Mouse (Mus musculus): ENCODE data around the gene Ttc3. TPM values are rescaled to one million over a fixed set of nuclear protein-coding genes. Genes with fewer than 3 reads are reported as not detected.
"Not testable (repeated sequence)": the region's sequence is repeated elsewhere in the genome, so short reads cannot be mapped to it uniquely, and the experiment has no call there.

The Ttc3 gene
- polyA plus RNA-seq, 1 experiment from 2014 or later, result 152 TPM

DNA sequence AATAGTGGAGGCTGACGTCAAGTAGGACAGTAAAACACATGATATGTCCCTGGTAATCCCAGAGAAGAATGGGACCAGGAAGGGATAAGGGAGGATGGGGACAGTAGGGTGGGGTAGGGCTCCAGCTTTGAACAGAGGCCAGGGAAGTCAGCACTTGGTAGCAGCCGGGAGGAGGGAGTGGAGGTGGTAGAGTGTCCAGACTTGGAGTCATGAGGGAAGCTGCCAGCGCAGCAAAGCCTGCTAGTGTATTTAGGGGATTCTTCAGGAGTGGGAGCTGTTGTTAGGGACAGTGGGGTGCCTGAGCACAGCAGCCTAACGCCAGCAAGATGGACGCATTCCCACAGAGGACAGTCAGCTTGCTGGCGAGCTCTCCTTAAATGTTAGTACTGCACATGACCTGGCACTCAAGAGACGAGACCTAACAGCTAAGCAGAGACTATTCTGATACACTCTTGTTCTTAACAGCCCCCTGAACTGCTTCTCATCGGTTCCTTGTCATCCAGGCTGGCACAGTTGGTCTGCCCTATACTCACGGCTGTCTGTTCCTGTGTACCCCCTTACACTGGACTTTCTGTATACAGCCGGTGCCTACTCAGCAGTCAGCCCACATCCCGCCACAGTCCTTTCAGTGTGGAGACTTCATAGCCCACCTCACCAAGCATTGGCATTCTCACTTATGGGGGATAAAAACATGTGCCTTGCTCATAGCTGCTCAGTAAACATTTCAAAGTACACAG, 102.8 kb downstream of the Ttc3 start:
- Histone ChIP-seq H3K27ac (no peak overlapping the region), H3K9ac (ENCODE audit: low read depth, low read length) (no peak overlapping the region), H3K4me2 (ENCODE audit: low read length) (no peak overlapping the region), H3K4me3 (replicated peaks; ENCODE audit: low read depth, low read length) (no peak overlapping the region), H3K36me3 (ENCODE audit: insufficient read depth, low read length) (peaks cover 24% of the 10 kb centered on the region), H3K27me3 (ENCODE audit: insufficient read depth, low read length) (no peaks in the 10 kb centered on the region), H3K9me3 (replicated peaks; ENCODE audit: low read length) (no peaks in the 10 kb centered on the region), H3K4me1 (replicated peaks; ENCODE audit: insufficient read depth, low read length) (no peaks in the 10 kb centered on the region)
- no peak for TF ChIP-seq CTCF (IDR thresholded peaks at IDR 0.05; ENCODE audit: low read depth)
- DNase-seq (ENCODE audit: low spot score), result no peak
- WGBS, result 83% methylated on average over 11 of the region's 11 CpGs
- ATAC-seq (replicated peaks; ENCODE audit: low FRiP score, low read depth), result no peak

DNA sequence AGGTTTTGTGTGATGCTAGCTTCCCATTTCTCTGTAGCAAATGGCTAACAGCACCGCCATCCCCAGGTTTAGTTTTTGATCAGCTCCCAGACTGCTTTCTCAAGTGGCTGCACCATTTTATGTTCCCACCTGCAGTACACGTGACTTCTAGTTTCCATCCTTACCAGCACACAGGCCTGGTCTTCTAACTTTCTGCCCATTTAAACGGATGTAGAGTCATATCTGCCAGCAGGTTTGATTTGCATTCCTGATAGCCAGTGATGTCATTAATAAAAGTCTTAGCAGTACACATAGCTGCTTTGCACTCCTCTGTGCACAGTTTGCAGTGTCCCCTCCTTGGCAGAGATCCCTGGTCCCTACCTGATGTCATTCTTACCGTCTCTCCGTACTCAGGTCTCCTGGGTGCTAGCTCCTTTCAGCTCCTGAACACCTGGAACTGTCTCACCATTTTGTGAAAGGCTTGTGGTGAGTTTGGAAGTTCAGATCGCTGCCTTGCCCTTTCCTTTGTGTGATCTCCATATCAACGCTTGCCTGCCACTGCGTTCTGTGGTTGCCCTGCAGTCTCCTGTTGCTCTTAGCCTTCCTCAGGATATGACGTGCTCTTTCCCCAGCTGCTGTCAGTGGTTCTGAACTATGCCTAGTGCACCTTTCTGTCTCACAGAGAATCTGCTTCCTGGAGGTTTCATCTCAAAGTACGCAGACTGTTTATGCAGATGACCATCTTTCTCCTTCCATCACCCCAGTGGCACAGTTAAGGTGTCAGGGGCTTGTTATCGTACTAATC, 114.5 kb downstream of the Ttc3 start:
- Histone ChIP-seq H3K4me2 (ENCODE audit: low read length) (no peak overlapping the region), H3K9ac (ENCODE audit: low read depth, low read length) (no peak overlapping the region), H3K27ac (no peak overlapping the region), H3K9me3 (replicated peaks; ENCODE audit: low read length) (no peaks in the 10 kb centered on the region), H3K36me3 (ENCODE audit: insufficient read depth, low read length) (no peaks in the 10 kb centered on the region), H3K4me3 (replicated peaks; ENCODE audit: low read depth, low read length) (no peak overlapping the region), H3K4me1 (replicated peaks; ENCODE audit: insufficient read depth, low read length) (no peaks in the 10 kb centered on the region), H3K27me3 (ENCODE audit: insufficient read depth, low read length) (no peaks in the 10 kb centered on the region)
- 73% methylated on average over 11 of the region's 11 CpGs for WGBS
- no peak for ATAC-seq (replicated peaks; ENCODE audit: low FRiP score, low read depth)
- DNase-seq (ENCODE audit: low spot score), result no peak
- TF ChIP-seq CTCF (IDR thresholded peaks at IDR 0.05; ENCODE audit: low read depth), result no peak

DNA sequence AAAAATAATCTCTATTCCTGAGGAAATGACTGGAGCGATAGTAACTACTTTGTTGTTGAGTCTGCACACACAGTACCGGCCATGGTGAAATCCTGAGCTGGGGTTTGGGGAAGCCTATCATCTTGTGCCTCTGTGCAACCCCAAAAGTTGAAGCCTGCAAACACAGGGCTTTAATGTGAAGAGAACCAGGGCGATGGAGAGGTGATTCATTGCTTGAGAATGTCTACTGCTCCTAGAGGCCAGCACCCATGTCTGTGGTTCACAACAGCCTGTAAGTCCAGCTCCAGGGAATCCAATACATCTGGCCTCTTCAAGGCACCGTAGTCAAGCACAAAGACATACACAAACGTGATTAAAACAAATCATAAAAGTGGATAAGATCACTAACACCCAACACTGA, 116.9 kb downstream of the Ttc3 start:
- Histone ChIP-seq H3K9me3 (replicated peaks; ENCODE audit: low read length) (no peaks in the 10 kb centered on the region), H3K4me1 (replicated peaks; ENCODE audit: insufficient read depth, low read length) (no peaks in the 10 kb centered on the region), H3K4me2 (ENCODE audit: low read length) (no peak overlapping the region), H3K4me3 (replicated peaks; ENCODE audit: low read depth, low read length) (no peak overlapping the region), H3K27me3 (ENCODE audit: insufficient read depth, low read length) (no peaks in the 10 kb centered on the region), H3K36me3 (ENCODE audit: insufficient read depth, low read length) (no peaks in the 10 kb centered on the region), H3K27ac (no peak overlapping the region), H3K9ac (ENCODE audit: low read depth, low read length) (no peak overlapping the region)
- 73% methylated on average over 5 of the region's 5 CpGs for WGBS
- ATAC-seq (replicated peaks; ENCODE audit: low FRiP score, low read depth) (no peak), DNase-seq (ENCODE audit: low spot score) (no peak)
- no peak for TF ChIP-seq CTCF (IDR thresholded peaks at IDR 0.05; ENCODE audit: low read depth)

DNA sequence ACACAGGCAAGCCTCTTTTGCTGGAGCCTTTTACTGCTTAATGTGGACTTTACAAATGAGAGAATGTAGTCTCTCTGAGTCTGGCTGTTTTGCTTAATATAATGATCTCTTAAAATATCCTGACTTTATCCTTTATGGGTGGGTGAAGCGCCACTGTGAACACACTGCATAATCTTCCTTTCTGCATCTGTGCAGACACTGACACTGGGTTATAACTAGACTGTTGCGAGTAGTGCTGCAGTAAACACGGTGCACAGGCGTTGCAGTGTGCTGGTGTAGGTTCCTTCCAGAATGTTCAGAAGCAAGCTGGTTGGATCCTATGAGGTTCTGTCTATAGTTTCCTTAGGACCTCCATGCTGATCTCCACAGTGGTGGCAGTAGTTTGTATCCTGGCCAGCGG, 118.9 kb downstream of the Ttc3 start:
- Histone ChIP-seq H3K4me1 (replicated peaks; ENCODE audit: insufficient read depth, low read length) (no peaks in the 10 kb centered on the region), H3K27me3 (ENCODE audit: insufficient read depth, low read length) (no peaks in the 10 kb centered on the region), H3K27ac (no peak overlapping the region), H3K4me2 (ENCODE audit: low read length) (no peak overlapping the region), H3K4me3 (replicated peaks; ENCODE audit: low read depth, low read length) (no peak overlapping the region), H3K9ac (ENCODE audit: low read depth, low read length) (no peak overlapping the region), H3K9me3 (replicated peaks; ENCODE audit: low read length) (no peaks in the 10 kb centered on the region), H3K36me3 (ENCODE audit: insufficient read depth, low read length) (no peaks in the 10 kb centered on the region)
- TF ChIP-seq CTCF (IDR thresholded peaks at IDR 0.05; ENCODE audit: low read depth), result no peak
- ATAC-seq (replicated peaks; ENCODE audit: low FRiP score, low read depth) (no peak), DNase-seq (ENCODE audit: low spot score) (no peak)
- WGBS, result 89% methylated on average over 5 of the region's 5 CpGs

DNA sequence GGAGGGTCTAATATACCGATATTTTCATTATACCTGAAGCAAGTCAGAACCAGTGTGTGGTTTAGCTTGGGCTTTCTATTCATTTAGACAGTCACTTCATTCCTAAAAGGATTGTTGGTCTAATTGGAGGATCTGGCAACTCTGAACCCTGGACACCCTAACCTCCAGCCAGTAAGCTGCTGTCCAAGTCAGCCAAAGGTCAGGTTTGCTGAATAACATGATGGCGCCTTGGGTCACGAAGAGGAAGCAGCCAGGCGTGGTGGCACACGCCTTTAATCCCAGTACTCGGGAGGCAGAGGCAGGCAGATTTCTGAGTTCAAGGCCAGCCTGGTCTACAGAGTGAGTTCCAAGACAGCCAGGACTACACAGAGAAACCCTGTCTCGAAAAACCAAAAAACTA, 126.8 kb downstream of the Ttc3 start:
- not testable (repeated sequence) for ATAC-seq (replicated peaks; ENCODE audit: low FRiP score, low read depth); H3K4me3 ChIP-seq (replicated peaks; ENCODE audit: low read depth, low read length); H3K9ac ChIP-seq (ENCODE audit: low read depth, low read length); H3K27me3 ChIP-seq (ENCODE audit: insufficient read depth, low read length); H3K4me2 ChIP-seq (ENCODE audit: low read length); H3K27ac ChIP-seq; H3K9me3 ChIP-seq (replicated peaks; ENCODE audit: low read length); DNase-seq (ENCODE audit: low spot score); H3K4me1 ChIP-seq (replicated peaks; ENCODE audit: insufficient read depth, low read length)
- H3K36me3 ChIP-seq (ENCODE audit: insufficient read depth, low read length), result peaks cover 42% of the 10 kb centered on the region
- 93% methylated on average over 7 of the region's 7 CpGs for WGBS

DNA sequence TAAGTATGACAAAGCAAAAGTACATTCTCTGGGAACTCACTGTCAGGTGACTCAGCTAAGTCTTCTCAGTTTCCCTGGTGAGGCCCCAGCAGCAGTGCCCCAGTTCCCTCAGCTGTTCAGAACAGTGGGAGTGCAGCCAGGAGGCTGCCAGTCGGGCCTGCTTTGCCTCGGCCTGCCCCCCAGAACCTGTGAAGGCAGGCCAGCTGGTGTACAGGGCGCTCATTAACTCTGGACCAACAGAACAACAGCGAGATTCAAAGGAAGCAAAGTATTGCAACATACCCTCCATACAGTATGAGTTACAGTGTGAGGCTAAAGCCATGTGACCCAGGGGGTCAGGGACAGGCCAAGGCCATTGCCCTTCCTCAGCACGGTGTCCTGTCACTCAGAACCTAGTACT, 127.5 kb downstream of the Ttc3 start:
- no peak overlapping the region for H3K4me2 ChIP-seq (ENCODE audit: low read length)
- no peak overlapping the region for H3K27ac ChIP-seq
- H3K27me3 ChIP-seq (ENCODE audit: insufficient read depth, low read length), result no peaks in the 10 kb centered on the region
- DNase-seq (ENCODE audit: low spot score) (no peak), ATAC-seq (replicated peaks; ENCODE audit: low FRiP score, low read depth) (peak; percentile 63)
- TF ChIP-seq CTCF (IDR thresholded peaks at IDR 0.05; ENCODE audit: low read depth), result no peak
- H3K9me3 ChIP-seq (replicated peaks; ENCODE audit: low read length), result no peaks in the 10 kb centered on the region
- no peaks in the 10 kb centered on the region for H3K4me1 ChIP-seq (replicated peaks; ENCODE audit: insufficient read depth, low read length)
- H3K9ac ChIP-seq (ENCODE audit: low read depth, low read length), result no peak overlapping the region
- 73% methylated on average over 5 of the region's 5 CpGs for WGBS
- H3K4me3 ChIP-seq (replicated peaks; ENCODE audit: low read depth, low read length), result no peak overlapping the region
- peaks cover 44% of the 10 kb centered on the region for H3K36me3 ChIP-seq (ENCODE audit: insufficient read depth, low read length)
